Mouse (Mus musculus) hindbrain, embryonic 14.5 days (tissue): ENCODE measurements around the gene Bbs10. TPM values are rescaled to one million over a fixed set of nuclear protein-coding genes. Genes with fewer than 3 reads are reported as not detected.

Experiments used
- ATAC-seq: fragments of 200-750 bp; cut with Nextera tagmentation; 2 replicates; pipeline ENCODE4 v1.8.0; 2017; ENCODE audit warnings: moderate number of reproducible peaks, mild to moderate bottlenecking, moderate TSS enrichment, moderate library complexity; ENCODE audit not compliant: low FRiP score
- DNase-seq: peaks from one replicate; pipeline ENCODE4 v3.0.0-alpha.2; 2015; ENCODE audit warnings: low spot score
- H3K27ac ChIP-seq: fragments of 300-500 bp; sonication (generic); 2 replicates; pipeline ENCODE4 v1.5.1; 2014; ENCODE audit warnings: mild to moderate bottlenecking, moderate library complexity
- H3K27me3 ChIP-seq: fragments of 300-500 bp; sonication (generic); 2 replicates; pipeline ENCODE4 v1.6.1; 2014; ENCODE audit warnings: mild to moderate bottlenecking, low read length, mixed read lengths; ENCODE audit not compliant: control insufficient read depth, insufficient read depth
- H3K36me3 ChIP-seq: fragments of 300-500 bp; sonication (generic); replicated peaks from 2 replicates; pipeline ENCODE4 v1.6.1; 2014; ENCODE audit not compliant: control insufficient read depth, insufficient read depth
- H3K4me1 ChIP-seq: fragments of 300-500 bp; sonication (generic); replicated peaks from 2 replicates; pipeline ENCODE4 v1.6.1; 2014; ENCODE audit warnings: antibody characterized with exemption, low read length, mixed read lengths; ENCODE audit not compliant: control insufficient read depth, insufficient read depth
- H3K4me2 ChIP-seq: fragments of 300-500 bp; sonication (generic); replicated peaks from 2 replicates; pipeline ENCODE4 v1.6.1; 2014; ENCODE audit warnings: mild to moderate bottlenecking, moderate library complexity
- H3K4me3 ChIP-seq: fragments of 300-500 bp; sonication (generic); replicated peaks from 2 replicates; pipeline ENCODE4 v1.5.1; 2014; ENCODE audit warnings: mild to moderate bottlenecking, low read length
- H3K9ac ChIP-seq: fragments of 300-500 bp; sonication (generic); 2 replicates; pipeline ENCODE4 v1.6.1; 2014
- H3K9me3 ChIP-seq: fragments of 300-500 bp; sonication (generic); 2 replicates; pipeline ENCODE4 v1.6.1; 2016; ENCODE audit warnings: low read length; ENCODE audit not compliant: control insufficient read depth
- WGBS: fragments of 180-500 bp; shearing (Covaris S2); extraction: QIAGEN DNeasy Blood & Tissue Kit; methylation state at CpG from one replicate; pipeline ENCODE4 v1.1.7; 2014; 5-methylcytosine and 5-hydroxymethylcytosine counted together
- polyA plus RNA-seq: library from polyadenylated mRNA; unstranded; fragments of >200 nt; fragmentation: Nextera tagmentation; extraction: Ambion mirVana; gene quantifications from 2 replicates; pipeline ENCODE4 v1.2.1, GENCODE M21; 2014

Bbs10 gene
- polyA plus RNA-seq: 5.7 and 6.1 TPM in 2 replicates

DNA sequence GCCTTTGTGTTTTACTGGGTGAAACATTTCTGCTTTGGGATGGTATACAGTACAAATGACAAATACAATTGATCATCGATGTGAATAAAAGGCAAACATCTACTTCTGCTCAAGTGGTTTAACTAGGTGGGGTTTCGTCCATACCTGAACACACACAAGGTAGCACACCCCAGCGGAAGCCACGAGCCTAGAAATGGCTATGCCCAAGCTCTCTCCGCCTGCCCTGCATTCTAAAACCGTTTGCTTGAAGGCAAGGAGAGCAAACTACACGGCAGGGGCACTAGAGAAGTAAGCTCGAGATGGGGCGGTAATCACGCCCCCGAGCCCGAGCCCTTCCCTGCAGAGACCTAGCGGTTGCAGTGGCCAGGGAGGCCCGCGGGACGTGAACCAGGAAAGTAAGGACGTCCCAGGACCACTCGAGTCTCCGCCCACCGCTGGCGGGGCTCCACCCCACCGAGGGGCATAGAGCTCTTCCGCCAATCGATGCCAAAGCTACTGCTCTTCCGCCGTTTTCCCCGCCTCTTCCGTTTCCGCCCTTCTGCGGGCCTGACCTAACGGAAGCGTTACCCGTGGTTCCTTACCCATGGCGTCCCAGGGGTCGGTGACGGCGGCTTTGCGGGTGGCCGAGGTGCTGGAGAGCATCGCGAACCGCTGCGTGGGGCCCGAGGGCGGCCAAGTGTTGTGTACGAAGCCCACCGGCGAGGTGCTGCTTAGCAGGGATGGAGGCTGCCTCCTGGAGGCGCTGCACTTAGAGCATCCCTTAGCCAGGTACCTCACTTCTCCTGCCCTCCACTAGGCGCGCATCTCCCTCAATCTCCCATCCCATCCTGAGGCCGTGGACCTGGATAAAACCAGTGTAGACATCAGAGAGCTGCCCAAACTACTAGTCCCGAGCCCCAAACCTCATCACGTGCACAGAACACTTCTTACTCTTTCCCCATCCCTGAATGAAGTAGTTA is at the start of gene Bbs10:
TSS of gene Bbs10 (plus strand) at position 540 of the 959 bp plus-strand sequence.
- H3K9ac ChIP-seq: peak within 1 kb of the TSS; percentile 62
- H3K27me3 ChIP-seq: no peaks in the 10 kb centered on the region
- H3K4me3 ChIP-seq: peak within 1 kb of the TSS; percentile 49
- H3K27ac ChIP-seq: peak within 1 kb of the TSS; percentile 90
- H3K9me3 ChIP-seq: no peaks in the 10 kb centered on the region
- H3K4me2 ChIP-seq: peak within 1 kb of the TSS; percentile 53
- peak; percentile 97 for DNase-seq
- peak; percentile 99 for ATAC-seq
- 0 out of 2 replicates have a peak, but pooled peaks cover under 1% of the 10 kb centered on the region for H3K36me3 ChIP-seq
- H3K4me1 ChIP-seq: peaks cover 4% of the 10 kb centered on the region
- WGBS: 1% methylated on average over 54 of the region's 54 CpGs

- no peak overlapping the region for H3K9ac ChIP-seq
- no peaks in the 10 kb centered on the region for H3K36me3 ChIP-seq
- H3K27ac ChIP-seq: no peak overlapping the region
- peak overlapping the region; percentile 21; the same call in 1 of the 2 replicates for H3K4me3 ChIP-seq
- no peaks in the 10 kb centered on the region for H3K9me3 ChIP-seq
- DNase-seq: no peak
- peak overlapping the region; percentile 42 for H3K4me2 ChIP-seq
- WGBS: 78% methylated on average over 4 of the region's 4 CpGs
- H3K27me3 ChIP-seq: no peaks in the 10 kb centered on the region
- H3K4me1 ChIP-seq: no peaks in the 10 kb centered on the region
- ATAC-seq: no peak
These were observed 48.3 kb upstream of the Bbs10 start for GRCm38 (mm10) chr10:111250192-111250591.

DNA sequence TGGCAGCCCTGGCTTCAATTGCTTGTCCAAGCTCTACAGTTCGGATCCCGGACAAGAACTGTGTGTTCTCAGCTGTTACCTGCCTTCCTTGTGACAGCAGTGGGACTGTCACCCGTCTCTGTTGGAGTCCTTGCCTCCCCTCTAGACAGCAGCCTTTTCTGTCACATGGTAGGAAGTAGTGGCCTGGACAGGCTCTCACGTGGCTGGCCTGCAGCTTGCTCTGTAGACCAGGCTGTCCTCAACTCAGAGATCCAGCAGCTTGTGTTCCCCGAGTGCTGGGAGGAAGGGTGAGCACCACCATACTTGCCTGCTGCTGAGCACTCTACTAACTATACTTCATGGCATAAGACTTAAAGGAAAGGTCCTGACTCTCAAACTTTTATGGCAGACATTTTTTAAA is 46.8 kb upstream of the Bbs10 start:
- Histone ChIP-seq H3K36me3 (peaks cover 4% of the 10 kb centered on the region), H3K27me3 (no peaks in the 10 kb centered on the region), H3K9me3 (no peaks in the 10 kb centered on the region), H3K4me1 (no peaks in the 10 kb centered on the region), H3K4me3 (no peak overlapping the region), H3K27ac (no peak overlapping the region), H3K9ac (no peak overlapping the region), H3K4me2 (no peak overlapping the region)
- no peak for ATAC-seq
- no peak for DNase-seq
- 79% methylated on average over 5 of the region's 5 CpGs for WGBS

DNA sequence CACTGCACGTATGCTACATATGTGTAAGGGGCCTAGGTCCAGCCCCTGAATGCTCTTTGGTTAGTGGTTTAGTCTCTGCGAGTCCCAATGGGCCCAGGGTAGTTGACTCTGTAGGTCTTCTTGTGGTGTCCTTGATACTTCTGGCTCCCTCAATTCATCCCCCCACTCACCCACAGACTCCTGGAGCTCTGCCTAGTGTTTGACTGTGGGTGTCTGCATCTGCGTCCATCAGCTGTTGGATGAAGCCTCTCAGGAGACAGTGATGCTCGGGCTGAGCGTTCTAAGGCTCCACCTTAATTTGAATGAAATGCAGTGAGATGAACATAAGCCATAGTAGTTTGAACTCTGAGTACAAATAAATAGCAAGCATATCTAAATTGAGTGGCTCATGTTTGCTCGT is 43.3 kb upstream of the Bbs10 start:
- no peak overlapping the region for H3K27ac ChIP-seq
- no peak for ATAC-seq
- no peak overlapping the region for H3K9ac ChIP-seq
- no peaks in the 10 kb centered on the region for H3K4me1 ChIP-seq
- H3K27me3 ChIP-seq: no peaks in the 10 kb centered on the region
- no peak overlapping the region for H3K4me2 ChIP-seq
- no peaks in the 10 kb centered on the region for H3K9me3 ChIP-seq
- peaks cover 4% of the 10 kb centered on the region for H3K36me3 ChIP-seq
- DNase-seq: no peak
- WGBS: 85% methylated on average over 6 of the region's 6 CpGs
- H3K4me3 ChIP-seq: no peak overlapping the region

DNA sequence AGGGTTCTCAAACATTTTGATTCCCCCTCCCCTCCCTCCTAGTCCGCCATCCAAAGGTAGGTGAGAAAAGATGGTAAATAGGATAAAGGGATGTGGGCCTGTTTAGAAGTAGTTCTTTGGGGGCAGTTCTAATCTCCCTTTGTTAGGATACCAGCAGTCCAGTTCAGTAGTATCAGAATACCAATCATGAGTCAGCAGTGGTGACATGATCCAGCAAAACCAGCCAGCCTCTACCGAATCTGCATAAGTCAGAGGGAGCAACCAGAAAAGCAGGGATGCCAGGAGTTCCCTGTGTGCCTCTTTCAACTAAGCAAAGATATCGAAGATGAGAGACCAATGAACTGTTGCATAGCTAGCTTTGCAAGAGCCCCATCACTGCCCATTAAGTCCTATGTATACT is 42.3 kb upstream of the Bbs10 start:
- no peaks in the 10 kb centered on the region for H3K4me1 ChIP-seq
- no peaks in the 10 kb centered on the region for H3K9me3 ChIP-seq
- 99% methylated on average over 3 of the region's 3 CpGs for WGBS
- DNase-seq: no peak
- H3K27me3 ChIP-seq: no peaks in the 10 kb centered on the region
- no peak for ATAC-seq
- no peak overlapping the region for H3K4me2 ChIP-seq
- H3K4me3 ChIP-seq: no peak overlapping the region
- peaks cover 4% of the 10 kb centered on the region for H3K36me3 ChIP-seq
- no peak overlapping the region for H3K27ac ChIP-seq
- H3K9ac ChIP-seq: no peak overlapping the region

GRCm38 (mm10) chr10:111257358-111257757 is 41.1 kb upstream of the Bbs10 start:
- H3K4me1 ChIP-seq: no peaks in the 10 kb centered on the region
- H3K4me2 ChIP-seq: no peak overlapping the region
- no peak overlapping the region for H3K4me3 ChIP-seq
- no peak for ATAC-seq
- no peaks in the 10 kb centered on the region for H3K27me3 ChIP-seq
- no peak overlapping the region for H3K27ac ChIP-seq
- H3K9ac ChIP-seq: no peak overlapping the region
- 93% methylated on average over 3 of the region's 3 CpGs for WGBS
- H3K36me3 ChIP-seq: peaks cover 4% of the 10 kb centered on the region
- no peak for DNase-seq
- no peaks in the 10 kb centered on the region for H3K9me3 ChIP-seq

DNA sequence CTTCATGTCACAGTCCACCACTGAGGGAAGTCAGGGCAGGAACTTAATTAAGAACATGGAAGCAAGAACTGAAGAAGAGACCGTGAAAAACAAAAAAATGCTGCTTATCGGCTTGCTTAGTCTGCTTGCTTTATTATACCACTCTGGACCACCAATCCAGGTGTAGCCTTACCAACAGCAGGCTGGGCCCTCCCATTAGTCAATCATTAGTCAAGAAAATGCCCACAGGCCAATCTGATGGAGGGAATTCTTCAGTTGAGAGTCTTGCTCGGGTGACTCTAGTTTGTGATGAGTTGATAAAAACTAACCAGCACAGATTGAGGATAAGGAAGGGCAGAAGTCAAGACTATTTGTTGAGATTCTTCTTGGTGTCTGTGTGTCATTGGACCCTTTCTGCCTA is 40.2 kb upstream of the Bbs10 start:
- H3K4me2 ChIP-seq: no peak overlapping the region
- H3K4me3 ChIP-seq: no peak overlapping the region
- 94% methylated on average over 3 of the region's 3 CpGs for WGBS
- ATAC-seq (no peak), DNase-seq (no peak)
- no peaks in the 10 kb centered on the region for H3K27me3 ChIP-seq
- no peak overlapping the region for H3K27ac ChIP-seq
- no peaks in the 10 kb centered on the region for H3K9me3 ChIP-seq
- peaks cover 4% of the 10 kb centered on the region for H3K36me3 ChIP-seq
- no peak overlapping the region for H3K9ac ChIP-seq
- no peaks in the 10 kb centered on the region for H3K4me1 ChIP-seq

GRCm38 (mm10) chr10:111271687-111272086 is 26.8 kb upstream of the Bbs10 start:
- 84% methylated on average over 15 of the region's 15 CpGs for WGBS
- Histone ChIP-seq H3K27ac (no peak overlapping the region), H3K36me3 (peaks cover 69% of the 10 kb centered on the region)

DNA sequence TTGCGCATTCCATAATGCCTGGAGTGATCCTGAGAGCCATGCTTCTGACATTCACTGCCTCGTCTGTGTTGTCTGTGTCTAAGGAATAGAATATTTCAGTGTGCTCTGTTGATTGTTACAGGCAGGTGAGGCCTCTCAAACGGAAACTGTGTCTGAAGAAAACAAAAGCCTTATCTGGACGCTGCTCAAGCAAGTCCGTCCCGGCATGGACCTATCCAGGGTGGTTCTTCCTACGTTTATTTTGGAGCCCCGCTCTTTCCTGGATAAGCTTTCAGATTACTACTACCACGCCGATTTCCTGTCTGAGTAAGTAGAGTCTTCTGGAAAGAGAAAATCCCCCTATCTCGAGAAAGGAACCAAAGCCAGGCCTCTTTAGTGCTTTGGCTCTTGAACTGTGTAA is 25.6 kb upstream of the Bbs10 start:
- H3K36me3 ChIP-seq: peaks cover 70% of the 10 kb centered on the region
- 78% methylated on average over 11 of the region's 11 CpGs for WGBS
- no peak for DNase-seq

More at GRCm38 (mm10) chr10:111271687-111272086, 26.8 kb upstream of the Bbs10 start:
- no peak for DNase-seq
- H3K4me1 ChIP-seq: no peaks in the 10 kb centered on the region
- no peaks in the 10 kb centered on the region for H3K27me3 ChIP-seq
- no peak overlapping the region for H3K4me2 ChIP-seq
- no peak overlapping the region for H3K9ac ChIP-seq
- no peaks in the 10 kb centered on the region for H3K9me3 ChIP-seq
- H3K4me3 ChIP-seq: no peak overlapping the region
- ATAC-seq: no peak

More for the DNA sequence above, 25.6 kb upstream of the Bbs10 start:
- H3K27ac ChIP-seq: no peak overlapping the region
- no peaks in the 10 kb centered on the region for H3K27me3 ChIP-seq
- H3K4me2 ChIP-seq: no peak overlapping the region
- no peaks in the 10 kb centered on the region for H3K9me3 ChIP-seq
- H3K9ac ChIP-seq: no peak overlapping the region
- ATAC-seq: no peak
- H3K4me1 ChIP-seq: no peaks in the 10 kb centered on the region
- H3K4me3 ChIP-seq: no peak overlapping the region
